Mouse (Mus musculus) forebrain, postnatal 0 days (tissue): ENCODE measurements at regions not wholly inside any gene's neighbourhood (a gene's known extent, or its start where the extent isn't known, plus 50 kb on each side); places are given as distances from the start of the nearest gene placed in this dataset.

Source experiments
- ATAC-seq: fragments of 200-750 bp; cut with Nextera tagmentation; 2 replicates; pipeline ENCODE4 v1.8.0; 2017; ENCODE audit warnings: mild to moderate bottlenecking, moderate library complexity
- DNase-seq: peaks from one replicate; pipeline ENCODE4 v3.0.0-alpha.2; 2015
- H3K27ac ChIP-seq: fragments of 300-500 bp; sonication (generic); 2 replicates; pipeline ENCODE4 v1.5.1; 2014; ENCODE audit warnings: low read depth, mild to moderate bottlenecking, antibody characterized with exemption, low read length, moderate library complexity, mixed read lengths
- H3K27me3 ChIP-seq: fragments of 300-500 bp; sonication (generic); 2 replicates; pipeline ENCODE4 v1.6.1; 2014; ENCODE audit warnings: mild to moderate bottlenecking, low read length, mixed read lengths; ENCODE audit not compliant: insufficient read depth
- H3K36me3 ChIP-seq: fragments of 300-500 bp; sonication (generic); 2 replicates; pipeline ENCODE4 v1.6.1; 2014; ENCODE audit warnings: mild to moderate bottlenecking, moderate library complexity; ENCODE audit not compliant: insufficient read depth
- H3K4me1 ChIP-seq: fragments of 300-500 bp; sonication (generic); 2 replicates; pipeline ENCODE4 v1.6.1; 2014; ENCODE audit warnings: antibody characterized with exemption; ENCODE audit not compliant: insufficient read depth
- H3K4me2 ChIP-seq: fragments of 300-500 bp; sonication (generic); 2 replicates; pipeline ENCODE4 v1.6.1; 2014; ENCODE audit warnings: low read depth, mild to moderate bottlenecking, moderate library complexity
- H3K4me3 ChIP-seq: fragments of 300-500 bp; sonication (generic); 2 replicates; pipeline ENCODE4 v1.5.1; 2014; ENCODE audit warnings: low read depth, low read length, mixed read lengths
- H3K9ac ChIP-seq: fragments of 300-500 bp; sonication (generic); 2 replicates; pipeline ENCODE4 v1.6.1; 2014; ENCODE audit warnings: mild to moderate bottlenecking
- H3K9me3 ChIP-seq: fragments of 300-500 bp; sonication (generic); 2 replicates; pipeline ENCODE4 v1.6.1; 2016; ENCODE audit warnings: low read length
- CTCF ChIP-seq: sonication (generic); IDR thresholded peaks from 2 replicates; pipeline ENCODE4 v1.5.1; 2016; ENCODE audit warnings: antibody characterized with exemption, control low read depth, low read depth
- WGBS: fragments of 180-500 bp; shearing (Covaris S2); extraction: QIAGEN DNeasy Blood & Tissue Kit; methylation state at CpG from one replicate; pipeline ENCODE4 v1.1.7; 2014; 5-methylcytosine and 5-hydroxymethylcytosine counted together

GRCm38 (mm10) chr1:117490176-117490575, 206.8 kb upstream of the Gm28363 start:
- no peak for TF ChIP-seq CTCF
- Histone ChIP-seq H3K4me3 (no peak overlapping the region), H3K4me1 (no peaks in the 10 kb centered on the region), H3K9ac (no peak overlapping the region), H3K4me2 (no peak overlapping the region), H3K9me3 (no peaks in the 10 kb centered on the region), H3K27ac (no peak overlapping the region), H3K36me3 (no peaks in the 10 kb centered on the region), H3K27me3 (no peaks in the 10 kb centered on the region)
- DNase-seq, result no peak
- ATAC-seq, result no peak
- whole genome bisulfite sequencing, result 83% methylated on average over 3 of the region's 3 CpGs

- Histone ChIP-seq H3K4me1 (no peaks in the 10 kb centered on the region), H3K36me3 (no peaks in the 10 kb centered on the region), H3K4me2 (no peak overlapping the region), H3K27me3 (no peaks in the 10 kb centered on the region), H3K4me3 (no peak overlapping the region), H3K27ac (no peak overlapping the region), H3K9me3 (no peaks in the 10 kb centered on the region), H3K9ac (no peak overlapping the region)
- no peak for TF ChIP-seq CTCF
- DNase-seq, result no peak
- no peak for ATAC-seq
Measured at GRCm38 (mm10) chr1:117497003-117497402, 199.9 kb upstream of the Gm28363 start.

GRCm38 (mm10) chr1:117519498-117520032, 177.4 kb upstream of the Gm28363 start:
- peak; percentile 64 for ATAC-seq
- TF ChIP-seq CTCF, result peak; percentile 84
- DNase-seq, result peak; percentile 66
- Histone ChIP-seq H3K4me3 (no peak overlapping the region), H3K36me3 (no peaks in the 10 kb centered on the region), H3K4me1 (no peaks in the 10 kb centered on the region), H3K4me2 (no peak overlapping the region), H3K9me3 (no peaks in the 10 kb centered on the region), H3K27me3 (no peaks in the 10 kb centered on the region), H3K9ac (no peak overlapping the region), H3K27ac (no peak overlapping the region)
- WGBS, result 21% methylated on average over 5 of the region's 5 CpGs
